Mouse (Mus musculus): Measurements from ENCODE around the gene Cd200r4. TPM values are rescaled to one million over a fixed set of nuclear protein-coding genes. Genes with fewer than 3 reads are reported as not detected.
"Not testable (repeated sequence)": the region's sequence is repeated elsewhere in the genome, so short reads cannot be mapped to it uniquely, and the experiment has no call there.

Gene Cd200r4
- polyA plus RNA-seq, 1 experiment from 2014 or later: not detected

DNA sequence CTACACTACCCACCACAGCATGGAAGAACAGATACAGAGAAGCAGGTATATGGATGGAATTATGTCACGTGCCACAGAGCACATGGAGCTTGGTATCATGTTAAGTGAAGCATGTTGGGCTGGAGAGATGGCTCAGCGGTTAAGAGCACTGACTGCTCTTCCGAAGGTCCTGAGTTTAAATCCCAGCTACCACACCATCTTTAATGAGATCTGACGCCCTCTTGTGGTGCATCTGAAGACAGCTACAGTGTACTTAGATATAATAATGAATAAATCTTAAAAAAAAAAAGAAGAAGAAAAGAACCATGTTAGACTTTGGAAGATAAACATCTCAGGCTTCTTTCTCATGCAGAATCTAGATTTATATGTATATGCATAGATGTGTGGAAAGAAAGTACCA is 30.8 kb upstream of the Cd200r4 start:
- H3K27ac ChIP-seq (ENCODE audit: poor library complexity, severe bottlenecking): no peak overlapping the region
- H3K9ac ChIP-seq: no peak overlapping the region
- no peak overlapping the region for H3K4me3 ChIP-seq
- H3K4me2 ChIP-seq: no peak overlapping the region
- WGBS: 68% methylated on average over 4 of the region's 4 CpGs
- no peaks in the 10 kb centered on the region for H3K27me3 ChIP-seq (replicated peaks)
- no peaks in the 10 kb centered on the region for H3K4me1 ChIP-seq (replicated peaks)
- H3K9me3 ChIP-seq (replicated peaks): no peaks in the 10 kb centered on the region
- ATAC-seq (ENCODE audit: insufficient number of reproducible peaks, low FRiP score): no peak
- H3K36me3 ChIP-seq: no peaks in the 10 kb centered on the region

DNA sequence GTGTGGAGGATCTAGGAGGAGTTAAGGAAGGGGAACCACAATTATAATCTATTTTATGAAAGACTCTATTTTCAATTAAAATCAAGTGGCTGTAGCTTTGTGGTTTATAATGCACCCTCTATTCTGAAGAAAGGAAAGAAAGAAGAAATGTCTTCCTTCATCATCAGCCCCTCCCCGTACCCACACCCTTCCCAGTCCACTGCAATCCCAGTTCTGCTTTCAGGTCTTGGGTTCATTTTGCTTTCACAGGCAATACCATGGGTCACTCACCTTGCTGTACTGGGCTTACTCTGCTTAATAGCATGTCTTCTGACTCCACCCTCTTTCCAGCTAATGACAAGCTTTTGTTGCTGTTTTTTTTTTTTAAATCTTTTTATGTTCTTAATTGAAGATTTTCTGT is 24.6 kb upstream of the Cd200r4 start:
- Histone ChIP-seq H3K27ac (ENCODE audit: poor library complexity, severe bottlenecking) (no peak overlapping the region), H3K36me3 (no peaks in the 10 kb centered on the region), H3K9me3 (replicated peaks) (no peaks in the 10 kb centered on the region), H3K4me1 (replicated peaks) (no peaks in the 10 kb centered on the region), H3K4me3 (no peak overlapping the region), H3K27me3 (replicated peaks) (no peaks in the 10 kb centered on the region), H3K9ac (no peak overlapping the region), H3K4me2 (no peak overlapping the region)
- 79% methylated on average over 1 of the region's 1 CpGs for WGBS
- no peak for ATAC-seq (ENCODE audit: insufficient number of reproducible peaks, low FRiP score)

DNA sequence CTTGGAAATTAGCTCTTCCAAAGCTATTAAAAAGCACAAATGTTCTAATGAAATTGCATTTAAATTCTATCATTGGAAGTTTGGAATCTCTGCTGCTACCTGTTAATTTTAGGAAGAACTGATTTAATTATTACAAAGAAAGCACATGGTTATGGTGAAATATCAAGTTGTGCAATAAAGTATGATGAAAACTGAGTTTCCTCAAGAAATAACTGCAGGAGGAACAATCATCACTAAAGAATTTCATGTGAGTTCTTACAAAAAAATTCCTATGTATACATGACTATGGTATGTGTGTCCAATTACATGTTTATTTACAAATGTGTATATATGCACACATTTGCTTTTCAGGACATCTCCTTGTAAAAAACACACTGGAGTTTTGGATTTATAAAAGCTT is 17.1 kb upstream of the Cd200r4 start:
- H3K9ac ChIP-seq: no peak overlapping the region

DNA sequence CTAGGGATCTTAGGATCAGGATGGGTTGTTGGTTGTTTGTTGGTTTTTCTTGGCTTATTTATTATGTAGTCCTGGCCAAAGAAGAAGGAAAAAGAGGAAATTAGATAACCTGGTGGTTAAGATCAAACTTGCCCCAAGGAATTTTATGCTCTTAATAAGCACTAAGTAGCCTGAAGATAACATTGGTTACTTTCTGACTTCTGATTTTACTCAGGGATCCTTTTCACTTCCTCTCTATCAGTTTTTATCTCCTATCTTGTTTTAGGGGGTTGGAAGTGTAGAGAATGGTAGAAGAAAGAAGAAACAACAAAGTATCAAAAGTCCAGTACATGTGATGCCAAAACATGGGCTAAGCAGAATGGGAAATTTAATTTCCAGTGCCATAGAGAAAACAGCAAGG is 5.6 kb upstream of the Cd200r4 start:
- no peaks in the 10 kb centered on the region for H3K36me3 ChIP-seq
- H3K27me3 ChIP-seq (replicated peaks): no peaks in the 10 kb centered on the region
- no peaks in the 10 kb centered on the region for H3K9me3 ChIP-seq (replicated peaks)
- no peak overlapping the region for H3K9ac ChIP-seq
- H3K4me3 ChIP-seq: no peak overlapping the region
- no peak overlapping the region for H3K27ac ChIP-seq (ENCODE audit: poor library complexity, severe bottlenecking)
- ATAC-seq (ENCODE audit: insufficient number of reproducible peaks, low FRiP score): no peak
- H3K4me2 ChIP-seq: no peak overlapping the region
- H3K4me1 ChIP-seq (replicated peaks): no peaks in the 10 kb centered on the region

More for the DNA sequence above, 17.1 kb upstream of the Cd200r4 start:
- H3K36me3 ChIP-seq: no peaks in the 10 kb centered on the region
- no peak overlapping the region for H3K4me2 ChIP-seq
- ATAC-seq (ENCODE audit: insufficient number of reproducible peaks, low FRiP score): no peak
- no peak overlapping the region for H3K4me3 ChIP-seq
- H3K9me3 ChIP-seq (replicated peaks): no peaks in the 10 kb centered on the region
- H3K27ac ChIP-seq (ENCODE audit: poor library complexity, severe bottlenecking): no peak overlapping the region
- H3K4me1 ChIP-seq (replicated peaks): no peaks in the 10 kb centered on the region
- H3K27me3 ChIP-seq (replicated peaks): no peaks in the 10 kb centered on the region

DNA sequence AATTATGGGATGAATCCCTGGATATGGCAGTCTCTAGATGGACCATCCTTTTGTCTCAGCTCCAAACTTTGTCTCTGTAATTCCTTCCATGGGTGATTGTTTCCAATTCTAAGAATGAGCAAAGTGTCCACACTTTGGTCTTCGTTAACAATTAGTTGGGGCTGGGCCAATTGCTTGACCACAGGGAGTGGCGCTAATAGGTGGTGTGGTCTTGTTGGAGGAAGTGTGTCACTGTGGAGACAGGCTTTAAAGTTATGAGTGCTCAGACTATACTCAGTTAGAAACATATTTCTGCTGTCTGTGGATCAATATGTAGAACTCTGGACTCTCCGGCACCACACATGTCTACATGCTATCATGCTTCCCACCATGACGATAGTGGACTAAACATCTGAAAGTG is 1.3 kb upstream of the Cd200r4 start:
- H3K4me2 ChIP-seq; ATAC-seq (ENCODE audit: insufficient number of reproducible peaks, low FRiP score); H3K36me3 ChIP-seq; H3K4me3 ChIP-seq; H3K9ac ChIP-seq; H3K27ac ChIP-seq (ENCODE audit: poor library complexity, severe bottlenecking); H3K4me1 ChIP-seq (replicated peaks); H3K27me3 ChIP-seq (replicated peaks); H3K9me3 ChIP-seq (replicated peaks): not testable (repeated sequence)
- WGBS: 92% methylated on average over 4 of the region's 4 CpGs

DNA sequence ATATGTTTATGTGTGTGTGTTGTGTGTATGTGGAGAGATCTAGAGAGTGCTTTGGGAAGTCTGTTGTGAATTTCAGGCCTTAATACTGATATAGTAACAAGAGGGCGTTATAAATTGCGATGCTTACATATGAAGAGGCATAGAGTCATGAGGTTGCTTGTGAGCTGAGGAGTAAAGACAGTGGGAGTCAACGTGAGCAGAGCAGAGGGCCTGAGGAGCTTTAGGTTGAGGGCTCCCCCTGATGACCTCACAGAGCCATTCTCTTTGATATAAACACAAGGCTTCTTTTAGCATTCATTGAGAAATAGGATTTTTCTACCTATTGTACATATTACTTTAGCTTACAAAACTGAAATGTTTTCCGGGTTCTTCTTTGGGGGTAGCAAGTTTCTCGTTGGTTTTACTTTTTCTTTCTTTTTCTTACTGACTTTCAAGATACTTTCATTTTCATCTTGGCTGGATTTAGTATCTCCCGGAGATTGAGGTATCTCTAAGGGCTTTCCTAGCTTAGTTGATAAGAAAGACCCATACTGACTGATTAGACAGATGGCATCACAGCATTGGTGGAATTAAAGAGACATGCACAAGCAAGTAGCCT is 1.0 kb downstream of the Cd200r4 start:
- Histone ChIP-seq H3K27me3 (replicated peaks) (no peaks in the 10 kb centered on the region), H3K9ac (no peak overlapping the region), H3K4me1 (replicated peaks) (no peaks in the 10 kb centered on the region), H3K36me3 (no peaks in the 10 kb centered on the region), H3K4me3 (no peak overlapping the region), H3K4me2 (no peak overlapping the region), H3K27ac (ENCODE audit: poor library complexity, severe bottlenecking) (no peak overlapping the region), H3K9me3 (replicated peaks) (no peaks in the 10 kb centered on the region)
- ATAC-seq (ENCODE audit: insufficient number of reproducible peaks, low FRiP score): no peak
- 69% methylated on average over 6 of the region's 6 CpGs for WGBS

DNA sequence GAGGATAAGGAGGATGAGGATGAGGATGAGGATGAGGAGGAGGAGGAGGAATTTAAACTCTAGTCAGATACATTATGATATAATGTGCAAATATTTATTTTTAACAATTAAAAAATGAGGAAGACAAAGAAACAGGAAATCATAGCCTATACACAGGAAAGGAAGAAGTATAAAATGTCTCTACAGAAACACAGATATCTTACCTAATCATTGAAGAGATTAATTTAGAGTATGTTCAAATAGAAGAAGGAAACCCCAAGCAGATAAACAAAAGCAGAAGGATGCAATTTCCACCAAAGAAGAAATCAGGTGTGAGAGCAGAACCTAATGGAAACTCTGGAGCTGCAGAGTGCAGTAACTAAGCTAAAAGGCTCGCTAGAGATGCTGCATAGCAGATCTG is 6.5 kb downstream of the Cd200r4 start:
- Histone ChIP-seq H3K4me1 (replicated peaks) (no peaks in the 10 kb centered on the region), H3K4me3 (no peak overlapping the region), H3K27me3 (replicated peaks) (no peaks in the 10 kb centered on the region), H3K4me2 (no peak overlapping the region), H3K9ac (no peak overlapping the region), H3K36me3 (no peaks in the 10 kb centered on the region), H3K27ac (ENCODE audit: poor library complexity, severe bottlenecking) (no peak overlapping the region), H3K9me3 (replicated peaks) (no peaks in the 10 kb centered on the region)
- ATAC-seq (ENCODE audit: insufficient number of reproducible peaks, low FRiP score): no peak
- 46% methylated on average over 1 of the region's 1 CpGs for WGBS

DNA sequence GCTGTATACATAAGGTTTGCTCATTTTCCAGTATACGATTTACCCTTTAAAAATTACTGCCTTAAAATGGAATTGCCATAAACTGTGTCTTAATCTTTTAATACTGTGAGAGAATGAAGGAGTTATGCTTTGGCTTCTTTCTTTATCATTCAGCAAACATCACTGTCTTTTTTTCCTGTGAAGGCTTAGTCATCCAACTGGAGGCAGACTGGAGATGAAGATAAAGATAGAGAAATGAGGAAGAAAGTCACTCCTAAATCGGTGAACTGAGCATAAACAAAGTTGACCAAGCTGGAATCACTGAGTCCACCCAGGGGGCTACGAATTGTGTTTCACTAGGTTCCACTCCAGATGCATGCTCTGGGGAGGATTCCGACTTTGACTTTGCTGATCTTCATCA is 9.0 kb downstream of the Cd200r4 start:
- H3K4me3 ChIP-seq: no peak overlapping the region
- no peaks in the 10 kb centered on the region for H3K36me3 ChIP-seq
- no peaks in the 10 kb centered on the region for H3K9me3 ChIP-seq (replicated peaks)
- no peaks in the 10 kb centered on the region for H3K4me1 ChIP-seq (replicated peaks)
- ATAC-seq (ENCODE audit: insufficient number of reproducible peaks, low FRiP score): no peak
- whole genome bisulfite sequencing: 73% methylated on average over 4 of the region's 4 CpGs
- H3K4me2 ChIP-seq: no peak overlapping the region
- H3K27ac ChIP-seq (ENCODE audit: poor library complexity, severe bottlenecking): no peak overlapping the region
- no peaks in the 10 kb centered on the region for H3K27me3 ChIP-seq (replicated peaks)
- no peak overlapping the region for H3K9ac ChIP-seq

DNA sequence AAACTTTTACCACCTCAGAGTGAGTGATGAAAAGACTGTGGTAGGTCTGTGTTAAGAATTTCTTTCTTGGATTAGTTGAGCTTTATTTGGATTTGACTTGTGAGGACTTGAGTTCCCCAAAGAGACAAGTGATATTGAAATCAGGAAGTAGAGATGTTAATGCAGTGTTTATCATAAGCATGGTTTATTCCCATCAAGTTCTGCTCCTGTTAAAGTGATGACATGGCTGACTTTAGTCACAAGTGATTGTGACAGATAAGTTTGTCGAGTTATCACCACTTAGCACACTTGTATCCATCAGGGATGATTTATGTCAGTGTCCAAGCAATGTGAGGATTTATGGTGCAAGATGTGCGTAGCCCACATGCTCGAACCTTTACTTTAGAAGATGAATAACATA is 20.8 kb downstream of the Cd200r4 start:
- no peak overlapping the region for H3K4me2 ChIP-seq
- 53% methylated on average over 3 of the region's 3 CpGs for WGBS
- no peak overlapping the region for H3K4me3 ChIP-seq
- H3K9ac ChIP-seq: no peak overlapping the region
- no peaks in the 10 kb centered on the region for H3K27me3 ChIP-seq (replicated peaks)
- no peak for ATAC-seq (ENCODE audit: insufficient number of reproducible peaks, low FRiP score)
- no peaks in the 10 kb centered on the region for H3K9me3 ChIP-seq (replicated peaks)
- H3K27ac ChIP-seq (ENCODE audit: poor library complexity, severe bottlenecking): no peak overlapping the region
- H3K4me1 ChIP-seq (replicated peaks): no peaks in the 10 kb centered on the region
- H3K36me3 ChIP-seq: no peaks in the 10 kb centered on the region

DNA sequence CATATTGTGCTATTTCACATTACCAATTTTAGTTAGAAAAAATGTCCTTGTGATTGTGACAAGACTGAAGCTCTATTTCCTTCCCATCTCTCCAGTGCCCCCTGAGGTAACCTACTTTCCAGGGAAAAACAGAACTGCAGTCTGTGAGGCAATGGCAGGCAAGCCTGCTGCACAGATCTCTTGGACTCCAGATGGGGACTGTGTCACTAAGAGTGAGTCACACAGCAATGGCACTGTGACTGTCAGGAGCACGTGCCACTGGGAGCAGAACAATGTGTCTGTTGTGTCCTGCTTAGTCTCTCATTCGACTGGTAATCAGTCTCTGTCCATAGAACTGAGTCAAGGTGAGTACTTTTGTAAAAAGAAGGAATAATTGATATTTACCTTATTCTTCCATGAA is 21.7 kb downstream of the Cd200r4 start:
- not testable (repeated sequence) for H3K27ac ChIP-seq (ENCODE audit: poor library complexity, severe bottlenecking); H3K27me3 ChIP-seq (replicated peaks); H3K9ac ChIP-seq; H3K4me2 ChIP-seq; ATAC-seq (ENCODE audit: insufficient number of reproducible peaks, low FRiP score); H3K4me3 ChIP-seq; H3K36me3 ChIP-seq; H3K9me3 ChIP-seq (replicated peaks); H3K4me1 ChIP-seq (replicated peaks)
- 39% methylated on average over 2 of the region's 2 CpGs for WGBS

DNA sequence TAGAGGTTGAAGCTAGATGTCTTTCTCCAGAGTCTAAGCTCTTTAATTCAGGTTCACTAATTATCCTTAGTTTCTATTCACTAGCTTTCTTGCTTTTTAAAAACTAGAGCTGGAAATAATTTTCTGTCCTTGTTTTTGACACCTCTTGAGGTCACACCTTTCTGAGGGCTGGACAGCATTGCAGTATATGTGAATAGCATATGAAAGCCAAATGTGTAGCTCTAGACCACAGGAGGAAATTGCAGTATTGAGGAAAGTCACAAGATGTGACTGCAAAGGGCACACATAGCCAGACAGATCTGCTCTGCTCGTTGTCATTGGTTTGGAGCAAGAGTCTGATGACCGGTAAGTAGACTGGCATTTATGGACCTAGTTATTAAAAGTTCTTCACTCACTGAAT is 55.3 kb downstream of the Cd200r4 start, which contains the start of gene Cd200r2:
Gene Cd200r2, plus strand, starts transcription at position 301 of the 400 bp plus-strand sequence.
- Histone ChIP-seq H3K9ac (no peak within 1 kb of the TSS), H3K4me2 (no peak within 1 kb of the TSS), H3K9me3 (replicated peaks) (no peaks in the 10 kb centered on the region), H3K36me3 (no peaks in the 10 kb centered on the region), H3K4me1 (replicated peaks) (no peaks in the 10 kb centered on the region), H3K4me3 (no peak within 1 kb of the TSS), H3K27ac (ENCODE audit: poor library complexity, severe bottlenecking) (no peak within 1 kb of the TSS), H3K27me3 (replicated peaks) (no peaks in the 10 kb centered on the region)
- no peak for ATAC-seq (ENCODE audit: insufficient number of reproducible peaks, low FRiP score)
- WGBS: 87% methylated on average over 2 of the region's 2 CpGs

DNA sequence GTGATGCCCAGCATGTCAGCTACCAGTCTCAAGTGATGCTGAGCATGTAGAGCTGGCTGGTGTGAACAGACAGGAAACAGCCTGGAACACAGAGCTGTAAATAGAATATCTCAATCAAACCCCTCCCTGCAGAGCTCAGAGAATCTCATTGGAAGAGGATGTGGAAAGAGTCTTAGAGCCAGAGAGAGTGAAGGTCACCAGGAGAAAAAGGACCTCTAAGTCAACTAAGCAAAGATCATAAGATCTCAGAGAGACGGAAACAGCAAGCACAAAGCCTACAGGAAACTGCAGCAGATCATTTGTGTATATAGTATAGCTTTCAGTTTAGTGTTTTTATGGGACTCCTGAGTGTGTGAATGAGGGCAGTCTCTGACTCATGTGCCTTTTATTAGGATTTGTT is 63.6 kb downstream of the Cd200r4 start:
- H3K4me1 ChIP-seq (replicated peaks): 0 out of 2 replicates have a peak, but pooled peaks cover 2% of the 10 kb centered on the region
- H3K4me2 ChIP-seq: no peak overlapping the region
- WGBS: 23% methylated on average over 1 of the region's 1 CpGs
- ATAC-seq (ENCODE audit: insufficient number of reproducible peaks, low FRiP score): 0 out of 2 replicates have a peak, but pooled peaks have one; percentile 48
- H3K27me3 ChIP-seq (replicated peaks): no peaks in the 10 kb centered on the region
- no peaks in the 10 kb centered on the region for H3K9me3 ChIP-seq (replicated peaks)
- H3K9ac ChIP-seq: no peak overlapping the region
- H3K27ac ChIP-seq (ENCODE audit: poor library complexity, severe bottlenecking): no peak overlapping the region
- H3K4me3 ChIP-seq: no peak overlapping the region
- H3K36me3 ChIP-seq: no peaks in the 10 kb centered on the region

Measured in heart, embryonic 12.5 days (tissue).